Mouse (Mus musculus) limb, embryonic 15.5 days (tissue): ENCODE data around the gene Plod1. TPM values are rescaled to one million over a fixed set of nuclear protein-coding genes. Genes with fewer than 3 reads are reported as not detected.
A peak's percentile ranks its signal among the peaks of the same experiment; 100 is the strongest.

Experiments used
- ATAC-seq: fragments of 200-750 bp; cut with Nextera tagmentation; 2 replicates; pipeline ENCODE4 v1.8.0; 2017; ENCODE audit warnings: low read depth, moderate TSS enrichment; ENCODE audit not compliant: insufficient number of reproducible peaks, low FRiP score, low TSS enrichment
- H3K27ac ChIP-seq: fragments of 300-500 bp; sonication (generic); 2 replicates; pipeline ENCODE4 v1.5.1; 2015; ENCODE audit warnings: moderate library complexity, mild to moderate bottlenecking, inconsistent platforms
- H3K27me3 ChIP-seq: fragments of 300-500 bp; sonication (generic); 2 replicates; pipeline ENCODE4 v1.6.1; 2015; ENCODE audit warnings: inconsistent platforms
- H3K36me3 ChIP-seq: fragments of 300-500 bp; sonication (generic); 2 replicates; pipeline ENCODE4 v1.6.1; 2015; ENCODE audit warnings: inconsistent platforms
- H3K4me1 ChIP-seq: fragments of 300-500 bp; sonication (generic); 2 replicates; pipeline ENCODE4 v1.6.1; 2015; ENCODE audit warnings: inconsistent platforms
- H3K4me2 ChIP-seq: fragments of 300-500 bp; sonication (generic); 2 replicates; pipeline ENCODE4 v1.6.1; 2015; ENCODE audit warnings: mild to moderate bottlenecking, inconsistent platforms
- H3K4me3 ChIP-seq: fragments of 300-500 bp; sonication (generic); 2 replicates; pipeline ENCODE4 v1.5.1; 2015; ENCODE audit warnings: mild to moderate bottlenecking, inconsistent platforms
- H3K9ac ChIP-seq: fragments of 300-500 bp; sonication (generic); 2 replicates; pipeline ENCODE4 v1.6.1; 2015; ENCODE audit warnings: inconsistent platforms
- H3K9me3 ChIP-seq: fragments of 300-500 bp; sonication (generic); 2 replicates; pipeline ENCODE4 v1.6.1; 2016; ENCODE audit warnings: inconsistent platforms
- WGBS: fragments of 180-500 bp; shearing (Covaris S2); methylation state at CpG from one replicate; pipeline ENCODE4 v1.1.7; 2015; 5-methylcytosine and 5-hydroxymethylcytosine counted together
- polyA plus RNA-seq: library from polyadenylated mRNA; unstranded; fragments of >200 nt; fragmentation: Nextera tagmentation; extraction: Ambion mirVana; gene quantifications from 2 replicates; pipeline ENCODE4 v1.2.1, GENCODE M21; 2015

Plod1 gene
- polyA plus RNA-seq, 1 experiment from 2014 or later = 123 TPM

DNA sequence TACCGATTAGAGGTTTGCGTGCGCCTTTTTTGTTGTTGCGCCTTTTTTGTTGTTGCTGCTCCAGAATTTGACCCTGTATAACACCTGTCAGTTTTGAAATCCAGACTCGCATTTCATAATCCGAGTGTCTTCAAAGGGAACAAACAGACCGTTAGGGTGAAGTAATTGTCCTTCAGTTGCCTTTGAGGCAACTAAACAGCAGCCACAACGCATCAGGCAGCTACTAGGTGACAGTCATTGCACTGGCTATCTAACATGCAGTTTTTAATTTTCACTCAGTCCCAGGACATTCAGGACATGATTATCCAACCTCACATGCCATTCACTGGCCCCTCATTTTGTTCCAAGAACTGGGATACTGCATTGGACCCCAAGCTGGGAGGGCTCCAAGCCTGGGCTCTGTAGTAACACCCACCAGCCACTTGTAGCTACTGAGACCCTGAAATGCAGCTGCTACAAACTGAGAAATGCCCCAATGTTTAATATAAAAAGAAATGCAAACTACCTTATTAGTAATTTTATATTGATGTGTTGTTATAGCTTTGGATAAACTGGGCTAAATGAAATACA, 31.4 kb downstream of the Plod1 start:
- no peak overlapping the region for H3K27ac ChIP-seq
- ATAC-seq = no peak; the same call in 1 of the 2 replicates
- H3K4me3 ChIP-seq = peak overlapping the region; percentile 91
- H3K9ac ChIP-seq = peak overlapping the region; percentile 87; the same call in 1 of the 2 replicates
- H3K36me3 ChIP-seq = peaks cover 34% of the 10 kb centered on the region
- no peaks in the 10 kb centered on the region for H3K9me3 ChIP-seq
- WGBS = under 1% methylated on average over 8 of the region's 8 CpGs
- peaks cover 15% of the 10 kb centered on the region for H3K4me1 ChIP-seq
- no peaks in the 10 kb centered on the region for H3K27me3 ChIP-seq
- H3K4me2 ChIP-seq = peak overlapping the region; percentile 71

DNA sequence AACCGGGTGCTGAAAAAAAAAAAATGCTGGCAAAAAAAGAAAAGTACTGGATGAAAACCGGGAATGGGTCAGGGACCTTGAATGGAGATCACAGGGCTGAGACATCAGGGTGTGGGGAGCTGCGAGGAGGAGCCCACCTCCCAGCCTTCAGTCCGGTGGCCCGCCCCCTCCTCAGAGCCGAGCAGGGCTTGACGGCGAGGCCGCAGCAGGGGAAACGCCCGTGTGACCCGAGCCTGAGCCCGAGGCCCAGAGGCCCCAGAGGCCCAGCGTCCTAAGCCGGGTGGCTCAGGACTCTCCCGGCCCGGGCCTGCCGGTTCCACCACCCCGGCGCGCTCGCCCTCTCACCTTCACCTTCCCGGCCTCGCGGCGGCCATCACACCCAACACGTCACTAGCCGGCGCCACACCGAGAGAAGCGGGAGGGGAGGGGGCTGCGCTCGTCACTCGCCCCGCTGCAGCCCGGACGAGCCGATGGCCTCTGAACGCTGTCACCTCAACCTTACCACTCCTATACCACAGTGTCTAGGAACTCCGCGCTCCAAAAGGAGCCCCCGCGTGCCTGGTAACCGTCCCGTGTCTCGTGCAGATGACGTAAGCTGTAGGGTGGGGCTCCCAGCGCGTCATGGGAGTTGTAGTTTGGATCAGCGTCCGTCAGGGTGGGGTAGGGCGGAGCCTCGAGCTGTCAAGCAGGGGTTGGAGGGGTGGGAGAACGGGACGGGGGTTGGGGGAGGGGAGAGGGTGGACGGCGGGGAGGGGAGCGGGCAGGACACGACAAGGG, 32.1 kb downstream of the Plod1 start, which contains the start of gene Mfn2:
TSS of gene Mfn2 (minus strand) at position 392 of the 777 bp plus-strand sequence.
- peak; percentile 91 for ATAC-seq
- H3K27ac ChIP-seq = peak within 1 kb of the TSS; percentile 86
- H3K9ac ChIP-seq = peak within 1 kb of the TSS; percentile 87
- peak within 1 kb of the TSS; percentile 71 for H3K4me2 ChIP-seq
- peak within 1 kb of the TSS; percentile 91 for H3K4me3 ChIP-seq
- H3K9me3 ChIP-seq = no peaks in the 10 kb centered on the region
- 0% methylated on average over 46 of the region's 59 CpGs for WGBS
- no peaks in the 10 kb centered on the region for H3K27me3 ChIP-seq
- peaks cover 15% of the 10 kb centered on the region for H3K4me1 ChIP-seq
- H3K36me3 ChIP-seq = peaks cover 34% of the 10 kb centered on the region

DNA sequence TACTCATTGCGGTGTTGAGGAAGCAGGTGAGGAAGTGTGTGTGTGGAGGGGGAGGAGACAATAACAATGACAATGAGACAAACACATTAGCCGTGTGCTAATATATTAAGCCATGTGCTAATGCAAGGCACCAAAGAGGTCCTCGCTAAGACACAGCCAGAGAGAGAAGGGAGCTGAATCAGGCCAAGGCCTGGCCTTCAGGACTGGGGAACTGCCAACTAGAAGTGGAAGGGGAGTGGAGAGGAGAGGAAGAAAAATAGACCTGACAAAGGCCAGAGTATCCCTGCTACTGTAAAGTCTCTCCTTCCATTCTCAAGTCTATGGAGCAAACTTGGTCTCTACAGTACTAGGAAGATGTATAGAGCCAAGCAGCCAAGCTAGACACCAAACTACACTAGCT, 33.0 kb downstream of the Plod1 start:
- no peak for ATAC-seq
- H3K9ac ChIP-seq = peak overlapping the region; percentile 87; the same call in 1 of the 2 replicates
- peaks cover 38% of the 10 kb centered on the region for H3K36me3 ChIP-seq
- no peak overlapping the region for H3K27ac ChIP-seq
- WGBS = 81% methylated on average over 3 of the region's 3 CpGs
- H3K27me3 ChIP-seq = no peaks in the 10 kb centered on the region
- peak overlapping the region; percentile 52 for H3K4me2 ChIP-seq
- peak overlapping the region; percentile 91 for H3K4me3 ChIP-seq
- peaks cover 15% of the 10 kb centered on the region for H3K4me1 ChIP-seq
- H3K9me3 ChIP-seq = no peaks in the 10 kb centered on the region

DNA sequence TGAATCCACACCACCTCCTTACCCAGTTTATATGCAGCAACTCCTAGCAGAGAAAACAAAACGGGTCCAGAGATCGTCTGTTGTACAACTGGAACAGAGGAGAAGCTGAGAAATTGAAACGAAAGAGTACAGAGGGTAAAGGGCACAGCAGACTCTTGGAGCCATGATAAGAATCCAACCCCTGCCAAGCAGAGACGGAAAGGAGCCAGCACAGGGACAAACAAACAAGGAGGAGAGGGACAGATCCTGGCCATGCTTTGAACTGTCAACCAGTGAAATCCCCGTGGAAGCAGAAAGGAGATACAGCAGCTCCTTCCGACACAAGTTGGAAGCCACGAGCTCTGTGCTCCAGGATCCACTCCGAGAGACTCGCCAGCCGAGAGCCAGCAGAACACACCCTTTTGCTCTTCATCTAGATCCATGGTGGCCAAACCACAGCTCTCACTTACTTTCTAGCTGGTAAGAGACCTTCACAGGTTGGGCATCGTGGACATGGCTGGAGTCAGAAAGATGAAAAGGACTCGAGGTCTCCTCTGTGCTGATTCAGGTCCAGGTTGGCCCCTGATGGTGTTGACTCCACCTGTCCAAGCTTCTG, 33.6 kb downstream of the Plod1 start:
- H3K4me2 ChIP-seq = peak overlapping the region; percentile 52; the same call in 1 of the 2 replicates
- no peak overlapping the region for H3K9ac ChIP-seq
- H3K27ac ChIP-seq = no peak overlapping the region
- H3K36me3 ChIP-seq = peaks cover 44% of the 10 kb centered on the region
- no peak overlapping the region; the same call in 1 of the 2 replicates for H3K4me3 ChIP-seq
- WGBS = 89% methylated on average over 12 of the region's 12 CpGs
- ATAC-seq = no peak
- no peaks in the 10 kb centered on the region for H3K27me3 ChIP-seq
- peaks cover 15% of the 10 kb centered on the region for H3K4me1 ChIP-seq
- no peaks in the 10 kb centered on the region for H3K9me3 ChIP-seq

DNA sequence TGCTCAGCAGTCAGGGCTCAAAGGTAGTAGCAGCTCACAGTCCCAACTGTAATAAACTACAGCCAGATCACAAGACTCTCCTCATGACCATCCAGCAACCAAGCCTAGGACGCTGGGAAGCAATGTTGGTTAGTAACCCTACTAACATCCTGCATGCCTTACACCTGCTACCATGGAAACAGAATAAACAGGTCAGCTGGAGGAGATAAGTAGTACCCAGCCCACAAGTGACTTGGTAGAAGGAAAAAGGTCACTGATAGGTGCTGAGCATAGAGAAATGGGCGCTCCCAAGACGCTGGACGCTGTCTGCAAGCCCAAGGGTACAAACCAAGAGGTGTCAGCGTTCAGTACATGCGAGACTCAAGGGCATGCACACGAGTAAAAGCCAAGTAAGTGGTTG, 36.1 kb downstream of the Plod1 start:
- Histone ChIP-seq H3K4me3 (no peak overlapping the region), H3K4me2 (no peak overlapping the region), H3K9me3 (no peaks in the 10 kb centered on the region), H3K27ac (no peak overlapping the region), H3K9ac (no peak overlapping the region), H3K36me3 (peaks cover 69% of the 10 kb centered on the region), H3K4me1 (peaks cover 15% of the 10 kb centered on the region), H3K27me3 (no peaks in the 10 kb centered on the region)
- ATAC-seq = no peak
- 87% methylated on average over 7 of the region's 7 CpGs for WGBS

DNA sequence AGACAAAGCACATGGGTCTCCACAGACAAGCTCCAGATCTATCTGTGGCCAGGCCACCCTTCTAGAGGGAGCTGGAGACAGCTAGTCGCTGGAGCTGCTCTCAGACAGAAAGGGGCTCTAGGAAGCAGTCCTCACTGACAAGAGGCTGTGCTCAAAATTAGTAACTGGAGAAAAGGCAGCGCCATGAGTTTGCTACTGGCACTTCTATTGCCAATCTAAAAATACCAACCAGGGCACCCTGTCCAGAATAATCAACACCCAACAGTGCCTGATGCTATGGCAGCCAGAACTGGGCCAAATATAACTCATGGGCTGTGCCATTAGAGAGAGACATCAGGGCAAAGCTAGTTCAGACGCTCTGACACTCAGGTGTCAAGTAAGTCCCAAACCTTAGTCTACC, 39.2 kb downstream of the Plod1 start:
- WGBS = 87% methylated on average over 3 of the region's 3 CpGs
- Histone ChIP-seq H3K4me2 (no peak overlapping the region), H3K27ac (no peak overlapping the region), H3K4me1 (no peaks in the 10 kb centered on the region), H3K9ac (no peak overlapping the region), H3K4me3 (no peak overlapping the region), H3K27me3 (no peaks in the 10 kb centered on the region), H3K9me3 (no peaks in the 10 kb centered on the region), H3K36me3 (peaks cover 85% of the 10 kb centered on the region)
- no peak for ATAC-seq

DNA sequence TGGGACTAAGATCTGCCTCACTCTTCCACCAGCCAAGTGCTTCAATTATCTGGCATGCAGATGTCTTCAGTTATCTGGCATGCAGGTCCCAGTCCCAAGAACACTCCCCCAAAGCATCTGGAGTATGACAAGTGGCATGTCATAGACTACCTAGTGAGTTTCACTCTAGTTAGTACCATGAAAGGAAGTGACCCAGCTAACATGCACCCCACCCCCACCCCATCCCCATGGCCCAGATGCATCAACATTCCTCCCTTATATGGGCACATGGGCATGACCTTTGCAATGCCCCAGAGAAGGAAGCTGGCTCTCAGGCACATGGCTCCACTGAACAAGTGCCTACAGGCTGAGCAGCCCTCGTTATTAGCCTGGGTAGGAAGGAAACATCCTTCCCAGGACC, 40.2 kb downstream of the Plod1 start:
- no peak for ATAC-seq
- Histone ChIP-seq H3K4me2 (no peak overlapping the region), H3K27ac (no peak overlapping the region), H3K36me3 (peaks cover 86% of the 10 kb centered on the region), H3K9me3 (no peaks in the 10 kb centered on the region), H3K4me3 (no peak overlapping the region), H3K9ac (no peak overlapping the region), H3K4me1 (no peaks in the 10 kb centered on the region), H3K27me3 (no peaks in the 10 kb centered on the region)
- WGBS = 42% methylated on average over 1 of the region's 1 CpGs

DNA sequence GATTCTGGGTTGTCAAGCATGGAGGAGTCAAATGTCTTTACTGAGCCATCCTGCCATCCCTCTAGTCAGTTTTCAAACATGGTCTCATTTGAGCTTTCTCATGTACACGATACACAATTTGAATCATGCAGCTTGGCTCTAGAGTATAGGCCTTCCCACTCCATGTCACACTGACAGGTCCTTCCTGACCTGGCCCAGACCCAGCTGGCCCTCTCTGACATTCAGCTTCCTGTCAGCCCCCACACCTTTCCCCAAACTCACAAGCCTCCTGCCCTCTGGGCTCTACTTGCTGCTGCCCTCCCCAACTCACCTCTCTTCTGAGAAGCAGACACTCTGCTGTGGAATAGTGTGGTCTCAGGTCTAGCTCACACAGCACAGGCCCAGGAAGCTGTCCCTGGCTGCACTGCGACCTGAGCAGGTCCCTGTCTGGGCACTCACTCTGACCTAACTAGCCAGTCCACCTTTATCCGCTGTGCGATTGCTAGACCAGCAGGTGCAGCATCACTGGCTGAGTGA, 40.7 kb downstream of the Plod1 start:
- Histone ChIP-seq H3K4me1 (no peaks in the 10 kb centered on the region), H3K27ac (no peak overlapping the region), H3K9ac (no peak overlapping the region), H3K36me3 (peaks cover 89% of the 10 kb centered on the region), H3K27me3 (no peaks in the 10 kb centered on the region), H3K4me3 (no peak overlapping the region), H3K4me2 (no peak overlapping the region), H3K9me3 (no peaks in the 10 kb centered on the region)
- no peak for ATAC-seq
- WGBS = 91% methylated on average over 4 of the region's 4 CpGs

DNA sequence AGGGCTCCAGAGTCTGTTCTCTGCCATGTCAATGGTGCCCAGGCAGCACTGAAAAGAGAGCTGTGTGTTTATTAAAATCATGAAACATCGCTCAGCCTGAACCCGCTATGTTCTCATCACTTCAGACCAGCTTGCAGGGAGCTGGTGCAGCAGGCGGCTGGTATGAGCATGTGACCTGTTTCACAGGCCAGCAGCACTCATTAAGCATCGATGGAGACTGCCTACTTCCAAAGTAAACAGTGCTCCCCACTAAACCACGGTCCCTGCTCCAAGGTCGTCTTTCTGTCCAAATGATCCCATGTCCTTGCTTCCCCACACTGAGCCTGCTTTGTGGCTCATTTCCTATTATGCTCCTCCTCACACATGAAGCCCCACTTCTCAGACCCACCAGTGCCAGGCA, 46.2 kb downstream of the Plod1 start:
- no peak overlapping the region for H3K9ac ChIP-seq
- H3K36me3 ChIP-seq = peaks cover 83% of the 10 kb centered on the region
- ATAC-seq = no peak
- H3K4me3 ChIP-seq = no peak overlapping the region
- no peaks in the 10 kb centered on the region for H3K4me1 ChIP-seq
- H3K4me2 ChIP-seq = no peak overlapping the region
- WGBS = 84% methylated on average over 6 of the region's 6 CpGs
- H3K9me3 ChIP-seq = no peaks in the 10 kb centered on the region
- H3K27me3 ChIP-seq = no peaks in the 10 kb centered on the region
- H3K27ac ChIP-seq = no peak overlapping the region

DNA sequence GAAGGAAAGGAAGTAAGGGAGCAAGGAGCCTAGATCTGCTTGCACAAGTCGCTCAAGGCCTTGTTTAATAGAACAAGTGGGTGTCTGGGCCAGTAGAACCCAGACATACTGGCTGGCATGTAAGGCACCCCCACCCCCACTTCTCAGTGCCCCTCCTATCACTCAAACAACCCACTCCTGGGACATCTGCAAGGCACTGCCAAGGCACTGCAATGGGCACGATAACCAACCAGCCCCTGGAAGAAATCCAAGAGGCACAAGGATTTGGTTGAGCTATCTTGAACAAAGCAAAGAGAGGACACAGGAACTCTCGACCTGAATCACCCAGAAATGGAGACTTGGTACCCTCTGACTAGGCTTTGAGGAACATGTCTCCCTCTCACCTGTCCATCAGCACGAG, 48.3 kb downstream of the Plod1 start:
- Histone ChIP-seq H3K36me3 (peaks cover 82% of the 10 kb centered on the region), H3K27ac (no peak overlapping the region), H3K9me3 (no peaks in the 10 kb centered on the region), H3K9ac (no peak overlapping the region), H3K4me1 (no peaks in the 10 kb centered on the region), H3K27me3 (no peaks in the 10 kb centered on the region), H3K4me3 (no peak overlapping the region), H3K4me2 (no peak overlapping the region)
- 86% methylated on average over 4 of the region's 4 CpGs for WGBS
- ATAC-seq = no peak

DNA sequence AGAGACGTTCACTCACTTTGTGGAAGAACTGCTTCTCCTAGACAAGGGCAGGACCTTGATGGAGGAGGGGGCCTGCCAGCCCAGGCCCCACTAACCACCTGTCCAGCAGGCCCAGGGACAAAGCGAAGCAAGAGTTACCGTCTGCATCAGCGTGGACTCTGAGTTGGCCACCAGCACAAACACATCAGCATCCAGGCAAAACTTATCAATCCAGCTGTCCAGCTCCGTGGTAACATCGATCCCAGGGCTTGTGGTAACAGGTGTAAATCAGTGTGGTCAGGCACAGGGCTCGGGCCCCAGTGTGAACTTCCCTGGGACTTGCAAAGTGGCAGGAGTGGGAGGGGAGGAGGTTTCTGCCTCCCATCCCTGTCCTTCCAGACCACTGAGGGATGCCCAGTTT, 49.3 kb downstream of the Plod1 start:
- no peak overlapping the region for H3K9ac ChIP-seq
- WGBS = 93% methylated on average over 7 of the region's 7 CpGs

DNA sequence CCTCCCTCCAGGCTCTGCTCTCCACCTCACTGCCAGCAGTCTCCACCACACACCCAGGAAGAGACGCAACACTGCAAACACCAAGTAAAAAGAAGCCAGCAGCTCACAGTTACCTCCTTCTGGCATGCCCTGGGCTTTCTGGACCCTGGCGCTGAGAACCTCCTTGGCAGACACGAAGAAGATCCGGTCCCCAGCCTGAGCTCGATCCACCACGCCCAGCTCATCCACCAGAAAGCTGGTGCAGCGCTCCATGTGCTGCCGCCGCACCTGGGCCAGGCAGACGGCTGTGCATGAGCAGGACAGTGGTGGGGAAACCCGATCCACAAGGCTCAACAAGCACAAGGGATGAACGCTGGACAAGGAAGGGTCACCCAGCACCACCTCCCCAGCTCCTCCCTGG, 50.4 kb downstream of the Plod1 start:
- H3K27me3 ChIP-seq = no peaks in the 10 kb centered on the region
- no peak overlapping the region for H3K9ac ChIP-seq
- H3K36me3 ChIP-seq = peaks cover 89% of the 10 kb centered on the region
- no peak for ATAC-seq
- 93% methylated on average over 12 of the region's 12 CpGs for WGBS
- H3K4me2 ChIP-seq = no peak overlapping the region
- H3K4me1 ChIP-seq = no peaks in the 10 kb centered on the region
- no peak overlapping the region for H3K4me3 ChIP-seq
- no peak overlapping the region for H3K27ac ChIP-seq
- no peaks in the 10 kb centered on the region for H3K9me3 ChIP-seq

More for the DNA sequence above, 49.3 kb downstream of the Plod1 start:
- Histone ChIP-seq H3K4me1 (no peaks in the 10 kb centered on the region), H3K4me3 (no peak overlapping the region), H3K9me3 (no peaks in the 10 kb centered on the region), H3K36me3 (peaks cover 85% of the 10 kb centered on the region), H3K27me3 (no peaks in the 10 kb centered on the region), H3K27ac (no peak overlapping the region), H3K4me2 (no peak overlapping the region)
- ATAC-seq = no peak
